Mouse (Mus musculus) kidney, adult 2 months (tissue): Measurements from ENCODE around the gene Ccn5.

Source experiments
- CTCF ChIP-seq: fragments of 200-500 bp; conservative IDR thresholded peaks from 2 replicates; pipeline ENCODE4 v1.5.1; 2011; ENCODE audit warnings: low read depth, mild to moderate bottlenecking, control low read depth, low read length, moderate library complexity, mixed read lengths; ENCODE audit not compliant: insufficient read depth, insufficient read length
- POLR2A ChIP-seq: fragments of 200-500 bp; IDR thresholded peaks from one replicate; pipeline ENCODE4 v1.6.1; 2011; ENCODE audit warnings: low read depth, low read length, control low read depth

GRCm38 (mm10) chr2:163783901-163784300 lies 36.8 kb upstream of the Ccn5 start:
- TF ChIP-seq CTCF, result no peak
- no peak for TF ChIP-seq POLR2A
